Mouse (Mus musculus) MEL (cell line): ENCODE data around the gene Thsd7a.

Experiments
- CTCF ChIP-seq, 3 experiments: IDR thresholded peaks in 2 of 3; conservative IDR thresholded peaks in 1 of 3; 2 replicates each; pipeline ENCODE4 v1.5.1; 2011 to 2012; ENCODE audit warnings: low read length in 3 of 3, low read depth in 2 of 3, mild to moderate bottlenecking in 2 of 3, improper control_type of control experiment in 1 of 3, inconsistent platforms in 1 of 3, mixed read lengths in 1 of 3, moderate library complexity in 1 of 3; ENCODE audit not compliant: control insufficient read depth in 1 of 3, insufficient read depth in 1 of 3, poor library complexity in 1 of 3, severe bottlenecking in 1 of 3
- MAX ChIP-seq: IDR thresholded peaks from 2 replicates; pipeline ENCODE4 v1.6.1; 2011; ENCODE audit warnings: low read length, improper control_type of control experiment
- POLR2A ChIP-seq, 2 experiments: IDR thresholded peaks; 2 replicates each; pipeline ENCODE4 v1.6.1; 2011 to 2012; ENCODE audit warnings: low read length in 2 of 2, mild to moderate bottlenecking in 2 of 2, control low read depth in 1 of 2, improper control_type of control experiment in 1 of 2, low read depth in 1 of 2, moderate library complexity in 1 of 2; ENCODE audit not compliant: control insufficient read depth in 1 of 2, insufficient read depth in 1 of 2, poor library complexity in 1 of 2
- SIN3A ChIP-seq: IDR thresholded peaks from 2 replicates; pipeline ENCODE4 v1.6.1; 2012; ENCODE audit warnings: low read length, improper control_type of control experiment, inconsistent platforms
- UBTF ChIP-seq: IDR thresholded peaks from 2 replicates; pipeline ENCODE4 v1.6.1; 2012; ENCODE audit warnings: low read depth, mild to moderate bottlenecking, inconsistent platforms, low read length, improper control_type of control experiment, moderate library complexity, borderline replicate concordance; ENCODE audit not compliant: insufficient read depth
- USF1 ChIP-seq: IDR thresholded peaks from 2 replicates; pipeline ENCODE4 v1.6.1; 2014; ENCODE audit warnings: low read depth, mild to moderate bottlenecking, inconsistent platforms, low read length, improper control_type of control experiment, moderate library complexity

DNA sequence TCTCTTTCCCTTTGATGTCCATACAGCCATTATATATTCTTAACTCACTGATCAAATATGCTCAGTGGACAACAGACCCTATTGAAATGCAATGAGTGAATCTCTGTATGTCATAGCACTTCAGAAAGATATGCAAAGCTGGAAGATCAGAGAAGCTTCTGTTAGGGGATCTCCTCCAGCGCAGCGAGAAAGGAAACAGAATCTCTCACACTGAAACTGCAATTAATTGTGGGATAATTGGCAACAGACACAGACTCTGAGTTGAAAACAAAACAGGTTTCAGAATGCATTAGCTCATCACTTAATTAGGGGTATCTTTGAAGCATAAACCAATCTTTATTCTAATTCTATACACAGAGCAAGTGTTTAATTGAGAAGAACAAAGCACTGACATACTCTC is 146.3 kb downstream of the Thsd7a start:
- TF ChIP-seq POLR2A (IDR thresholded peaks at IDR 0.05; ENCODE audit: control insufficient read depth in 1 of 2, insufficient read depth in 1 of 2, low read depth in 1 of 2, low read length in 2 of 2, poor library complexity in 1 of 2) (no peak), CTCF (IDR thresholded peaks at IDR 0.05 in 2 of 3, conservative IDR thresholded peaks at IDR 0.05 in 1 of 3; ENCODE audit: control insufficient read depth in 1 of 3, insufficient read depth in 1 of 3, low read depth in 2 of 3, low read length in 3 of 3, poor library complexity in 1 of 3, severe bottlenecking in 1 of 3) (no peak), SIN3A (no peak), MAX (no peak), UBTF (no peak), USF1 (no peak)
